ENCODE assay signal across 26 mouse cellular contexts in the genomic region with DNA sequence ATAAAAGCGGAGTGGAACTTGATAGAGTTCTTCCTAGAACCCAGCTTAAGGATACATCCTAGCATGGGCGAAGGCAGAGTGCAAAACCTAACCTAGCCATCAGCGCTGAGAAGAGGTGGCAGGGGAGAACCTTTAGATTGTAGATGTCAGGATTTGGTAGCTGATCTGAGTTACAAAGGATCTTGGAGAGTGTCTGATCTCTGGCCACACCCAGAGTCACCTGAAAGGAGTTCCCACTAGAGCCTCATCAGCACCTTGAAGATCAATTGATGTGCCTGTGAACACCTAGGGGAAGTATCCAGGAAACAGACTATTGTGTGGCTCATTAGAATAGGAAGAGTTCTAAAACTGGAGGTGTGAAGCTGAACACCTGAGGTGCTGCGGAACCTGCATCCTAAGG. TPM values are rescaled to one million over a fixed set of nuclear protein-coding genes. Genes with fewer than 3 reads are reported as not detected.
DNase-seq lines count a peak whose midpoint lies in the region; ATAC-seq and TF ChIP-seq lines count a peak whose summit lies in the region.
"Had no signal": no experiment of that assay in that cellular context is flagged by ENCODE, and none has a peak within 500 bp of the region (broad histone marks: within the 10 kb centered on the region; RNA-seq: fewer than 3 reads in every experiment).

No protein-coding gene starts in this region.

- no peak overlapping the region for H3K27ac ChIP-seq in testis, adult 2 months (ENCODE audit: control insufficient read depth, insufficient read depth, low read depth, low read length)
- no peak overlapping the region for H3K27ac ChIP-seq in stomach, postnatal 0 days (replicated peaks)
- no peak overlapping the region for H3K27ac ChIP-seq in midbrain, embryonic 10.5 days (replicated peaks)
- H3K27ac ChIP-seq in hindbrain, embryonic 16.5 days (ENCODE audit: low read depth, low read length): no peak overlapping the region
- H3K27ac ChIP-seq: embryonic facial prominence, embryonic 10.5 days; embryonic facial prominence, embryonic 12.5 days; forebrain, embryonic 13.5 days; forebrain, embryonic 15.5 days had no signal

- H3K27me3 ChIP-seq in testis, adult 2 months (ENCODE audit: control insufficient read depth, insufficient read depth, low read length): no peaks in the 10 kb centered on the region
- no peaks in the 10 kb centered on the region for H3K27me3 ChIP-seq in stomach, postnatal 0 days (ENCODE audit: control insufficient read depth, insufficient read depth, low read length)
- no peaks in the 10 kb centered on the region for H3K27me3 ChIP-seq in midbrain, embryonic 10.5 days (ENCODE audit: low read depth, poor library complexity, severe bottlenecking)
- H3K27me3 ChIP-seq in hindbrain, embryonic 16.5 days (replicated peaks; ENCODE audit: control insufficient read depth, insufficient read depth, low read length): no peaks in the 10 kb centered on the region
- H3K27me3 ChIP-seq: forebrain, embryonic 13.5 days; forebrain, embryonic 15.5 days; Patski had no signal

- H3K4me1 ChIP-seq in testis, adult 2 months (ENCODE audit: control insufficient read depth, insufficient read depth, low read length): no peaks in the 10 kb centered on the region
- H3K4me1 ChIP-seq in stomach, postnatal 0 days (replicated peaks; ENCODE audit: control insufficient read depth, insufficient read depth): no peaks in the 10 kb centered on the region
- peaks cover 10% of the 10 kb centered on the region for H3K4me1 ChIP-seq in midbrain, embryonic 10.5 days
- no peaks in the 10 kb centered on the region for H3K4me1 ChIP-seq in hindbrain, embryonic 16.5 days (ENCODE audit: control insufficient read depth, insufficient read depth, low read depth, low read length)
- H3K4me1 ChIP-seq: embryonic facial prominence, embryonic 10.5 days; embryonic facial prominence, embryonic 12.5 days; forebrain, embryonic 13.5 days; forebrain, embryonic 15.5 days had no signal

- no peak overlapping the region for H3K9ac ChIP-seq in stomach, postnatal 0 days (ENCODE audit: low read length)
- H3K9ac ChIP-seq in hindbrain, embryonic 16.5 days (ENCODE audit: low read depth, low read length): no peak overlapping the region
- H3K9ac ChIP-seq: embryonic facial prominence, embryonic 12.5 days; forebrain, embryonic 13.5 days; forebrain, embryonic 15.5 days; forebrain, postnatal 0 days had no signal

- no peak for TF ChIP-seq POLR2A in testis, adult 2 months (IDR thresholded peaks at IDR 0.05; ENCODE audit: control insufficient read depth, low read depth, low read length)

- H3K9me3 ChIP-seq in stomach, postnatal 0 days (ENCODE audit: control insufficient read depth, low read length): no peaks in the 10 kb centered on the region
- H3K9me3 ChIP-seq in midbrain, embryonic 10.5 days (replicated peaks): no peaks in the 10 kb centered on the region
- H3K9me3 ChIP-seq in hindbrain, embryonic 16.5 days (ENCODE audit: control insufficient read depth, low read length): no peaks in the 10 kb centered on the region
- H3K9me3 ChIP-seq: embryonic facial prominence, embryonic 10.5 days; embryonic facial prominence, embryonic 12.5 days; forebrain, embryonic 13.5 days; forebrain, embryonic 15.5 days; G1E had no signal

- TF ChIP-seq CTCF in testis, adult 2 months (IDR thresholded peaks at IDR 0.05; ENCODE audit: control insufficient read depth, insufficient read depth, insufficient replicate concordance, low read depth, low read length): no peak
- no peak for TF ChIP-seq CTCF in stomach, postnatal 0 days (IDR thresholded peaks at IDR 0.05; ENCODE audit: low read depth)

- 88% methylated on average over 4 of the region's 4 CpGs for WGBS in stomach, postnatal 0 days
- 85% methylated on average over 4 of the region's 4 CpGs for WGBS in midbrain, embryonic 10.5 days
- 91% methylated on average over 4 of the region's 4 CpGs for WGBS in hindbrain, embryonic 16.5 days

- H3K36me3 ChIP-seq in testis, adult 2 months (ENCODE audit: control insufficient read depth, insufficient read depth, low read length): no peaks in the 10 kb centered on the region
- no peaks in the 10 kb centered on the region for H3K36me3 ChIP-seq in stomach, postnatal 0 days (ENCODE audit: control insufficient read depth, insufficient read depth, low read length)
- no peaks in the 10 kb centered on the region for H3K36me3 ChIP-seq in midbrain, embryonic 10.5 days
- no peaks in the 10 kb centered on the region for H3K36me3 ChIP-seq in hindbrain, embryonic 16.5 days (ENCODE audit: control insufficient read depth, insufficient read depth, low read length)
- H3K36me3 ChIP-seq: embryonic facial prominence, embryonic 10.5 days; embryonic facial prominence, embryonic 12.5 days; forebrain, embryonic 15.5 days; G1E had no signal

- peak overlapping the region; percentile 59; the same call in 1 of the 2 replicates for H3K4me3 ChIP-seq in testis, adult 2 months (ENCODE audit: control insufficient read depth, low read depth, low read length)
- no peak overlapping the region for H3K4me3 ChIP-seq in stomach, postnatal 0 days (ENCODE audit: low read depth, low read length)
- no peak overlapping the region for H3K4me3 ChIP-seq in midbrain, embryonic 10.5 days
- no peak overlapping the region for H3K4me3 ChIP-seq in hindbrain, embryonic 16.5 days (ENCODE audit: low read length)
- H3K4me3 ChIP-seq: embryonic facial prominence, embryonic 10.5 days; embryonic facial prominence, embryonic 12.5 days; forebrain, embryonic 13.5 days; forebrain, embryonic 15.5 days had no signal

- no peak for ATAC-seq in stomach, postnatal 0 days (ENCODE audit: low FRiP score, low TSS enrichment)
- no peak for ATAC-seq in hindbrain, embryonic 16.5 days
- ATAC-seq: forebrain, embryonic 13.5 days; Patski had no signal

- no peak for TF ChIP-seq EP300 in stomach, postnatal 0 days (optimal IDR thresholded peaks at IDR 0.05)

- DNase-seq in testis, postnatal 10 days (ENCODE audit: low spot score): no peak
- DNase-seq in R1 (ENCODE audit: low read depth, low spot score) (peak; percentile 22), ZHBTc4 (ENCODE audit: low read depth, low spot score) (peak; percentile 57)
- DNase-seq in stomach, postnatal 0 days (ENCODE audit: low spot score): peak; percentile 1
- no peak for DNase-seq in cerebellum, adult 11 months
- no peak for DNase-seq in midbrain, embryonic 10.5 days (ENCODE audit: low spot score)
- DNase-seq: adrenal gland, adult 2 months; adrenal gland, postnatal 10 days; adrenal gland, postnatal 25 days; cerebellum, adult 11-12 months; cerebellum, adult 2 months; cerebellum, adult 9-10 months; cerebellum, postnatal 10 days; cerebellum, postnatal 25 days; forebrain, postnatal 0 days had no signal

- no peak overlapping the region for H3K4me2 ChIP-seq in stomach, postnatal 0 days (replicated peaks; ENCODE audit: low read depth)
- no peak overlapping the region for H3K4me2 ChIP-seq in hindbrain, embryonic 16.5 days (ENCODE audit: low read length)
- H3K4me2 ChIP-seq: embryonic facial prominence, embryonic 12.5 days; forebrain, embryonic 13.5 days; forebrain, embryonic 15.5 days had no signal

RNA-seq across cellular contexts. Expression of a gene that starts 23.7 kb away (rescaled TPM):
- polyA plus RNA-seq in testis, adult 2 months (2012; rRNA removed): 0.17 and 0.32 TPM in 2 replicates
- polyA plus RNA-seq in stomach, postnatal 0 days (2015; fragmentation: Nextera tagmentation; extraction: Ambion mirVana): not detected in 2 replicates
- polyA plus RNA-seq in midbrain, embryonic 10.5 days (2016; fragmentation: Nextera tagmentation; extraction: Ambion mirVana): not detected in 2 replicates
- 0.23 and 0.31 TPM in 2 replicates for polyA plus RNA-seq in hindbrain, embryonic 16.5 days (2015; fragmentation: Nextera tagmentation; extraction: Ambion mirVana)
- polyA plus RNA-seq: adrenal gland, adult 2 months; brain, embryonic 14.5 days; C2C12; embryonic facial prominence, embryonic 10.5 days; embryonic facial prominence, embryonic 12.5 days; forebrain, embryonic 11.5 days; forebrain, embryonic 13.5 days; forebrain, embryonic 15.5 days; G1E had no signal

Comparison
In these comparisons a context has a peak if more than half of its experiments do, and no peak if none do; other contexts are left out.
1. DNase-seq: peak in R1 (single experiment), ZHBTc4 (single experiment) and stomach, postnatal 0 days (single experiment); none in testis, postnatal 10 days (single experiment), cerebellum, adult 11 months (single experiment) and midbrain, embryonic 10.5 days (single experiment).